Mouse (Mus musculus) kidney, adult 2 months (tissue): Measurements from ENCODE around the gene Fry.

Source experiments
- CTCF ChIP-seq: fragments of 200-500 bp; conservative IDR thresholded peaks from 2 replicates; pipeline ENCODE4 v1.5.1; 2011; ENCODE audit warnings: low read depth, mild to moderate bottlenecking, control low read depth, low read length, moderate library complexity, mixed read lengths; ENCODE audit not compliant: insufficient read depth, insufficient read length
- POLR2A ChIP-seq: fragments of 200-500 bp; IDR thresholded peaks from one replicate; pipeline ENCODE4 v1.6.1; 2011; ENCODE audit warnings: low read depth, low read length, control low read depth

DNA sequence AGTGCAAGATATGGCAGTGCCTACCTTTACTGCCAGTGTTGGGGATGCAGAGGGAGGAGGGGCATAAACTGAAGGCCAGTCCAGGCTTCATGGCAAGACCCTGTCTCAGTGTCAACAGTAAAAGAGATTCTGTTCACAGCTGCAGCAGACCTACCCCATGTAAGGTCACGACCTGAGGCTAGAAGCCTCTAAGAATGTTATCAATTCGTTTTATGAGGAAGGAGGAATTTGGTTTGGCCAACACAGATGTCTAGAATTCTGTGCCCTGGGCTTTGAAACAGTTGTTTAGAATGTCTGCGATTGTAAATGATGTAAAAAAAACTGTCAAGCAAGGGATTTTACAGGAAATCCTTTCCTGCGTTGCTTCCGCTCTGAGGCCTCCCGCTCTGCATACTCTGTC is 299.6 kb downstream of the Fry start:
- TF ChIP-seq CTCF (no peak), POLR2A (no peak)
